In the genomic region with DNA sequence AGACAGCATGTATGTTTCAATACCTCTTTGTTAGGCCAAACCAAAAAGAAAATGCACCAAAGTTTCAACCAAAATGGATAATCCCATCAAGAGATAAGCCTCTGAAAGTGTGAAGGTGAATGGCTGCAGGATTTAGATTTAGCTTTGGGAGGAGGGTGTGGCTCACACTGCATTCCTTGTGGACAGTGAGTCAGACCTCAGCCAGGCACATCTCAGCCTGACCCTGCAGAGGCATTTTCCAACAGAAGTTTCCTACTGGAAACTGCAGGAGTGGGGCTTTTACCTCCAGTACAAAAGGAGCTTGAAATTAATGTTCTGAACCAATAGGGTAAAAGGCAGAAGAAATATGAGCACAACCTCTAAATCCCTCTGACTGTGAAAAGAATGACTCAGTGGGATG, we compare ENCODE assay signal across 27 mouse cellular contexts.
DNase-seq lines count a peak whose midpoint lies in the region; TF ChIP-seq lines count a peak whose summit lies in the region.
"Had no signal": no experiment of that assay in that cellular context is flagged by ENCODE, and none has a peak within 500 bp of the region (broad histone marks: within the 10 kb centered on the region; RNA-seq: fewer than 3 reads in every experiment).

No protein-coding gene starts in this region.

- no peaks in the 10 kb centered on the region for H3K4me1 ChIP-seq in heart, adult 2 months (ENCODE audit: control insufficient read depth, insufficient read depth, low read length)
- H3K4me1 ChIP-seq in hindbrain, embryonic 10.5 days (replicated peaks), result no peaks in the 10 kb centered on the region
- H3K4me1 ChIP-seq: embryonic facial prominence, embryonic 12.5 days; embryonic facial prominence, embryonic 15.5 days; heart, embryonic 10.5 days; heart, embryonic 13.5 days had no signal

- TF ChIP-seq EP300 in heart, adult 2 months (IDR thresholded peaks at IDR 0.05; ENCODE audit: insufficient read depth, low read depth, low read length), result no peak

- H3K79me2 ChIP-seq in heart, adult 2 months (replicated peaks; ENCODE audit: control insufficient read depth, insufficient read depth, low read length), result no peaks in the 10 kb centered on the region

- H3K36me3 ChIP-seq in heart, adult 2 months (ENCODE audit: control insufficient read depth, insufficient read depth, low read length), result no peaks in the 10 kb centered on the region
- peaks cover 5% of the 10 kb centered on the region; the same call in 1 of the 2 replicates for H3K36me3 ChIP-seq in hindbrain, embryonic 10.5 days
- H3K36me3 ChIP-seq: embryonic facial prominence, embryonic 12.5 days; embryonic facial prominence, embryonic 15.5 days; heart, embryonic 10.5 days; heart, embryonic 13.5 days had no signal

- peak; percentile 96 for DNase-seq in 3T3-L1 (ENCODE audit: low read depth, low spot score)
- peak; percentile 65 for DNase-seq in Muller cell, postnatal 12 days (ENCODE audit: inconsistent ontology term)
- DNase-seq in R1 (ENCODE audit: low read depth, low spot score), result peak; percentile 61
- DNase-seq in fibroblast of lung, adult 2 months (ENCODE audit: low read depth), result peak; percentile 43
- no peak for DNase-seq in thymus, postnatal 0 days (ENCODE audit: low spot score)
- no peak for DNase-seq in heart, adult 2 months
- no peak for DNase-seq in hindbrain, embryonic 10.5 days (ENCODE audit: low spot score)
- DNase-seq in heart, postnatal 4 days, result no peak
- DNase-seq: adrenal gland, adult 2 months; adrenal gland, postnatal 14 days; B cell, adult 2 months; cerebellum, adult 11 months; cerebellum, adult 2 months; cerebellum, adult 9-11 months; cerebellum, postnatal 25 days; forebrain, postnatal 0 days; gastrocnemius, postnatal 25 days; heart, adult 18-20 months; heart, postnatal 14 days; kidney, adult 18-20 months had no signal

- H3K27ac ChIP-seq in heart, adult 2 months, result no peak overlapping the region
- H3K27ac ChIP-seq in hindbrain, embryonic 10.5 days, result no peak overlapping the region
- H3K27ac ChIP-seq: embryonic facial prominence, embryonic 12.5 days; embryonic facial prominence, embryonic 15.5 days; heart, embryonic 10.5 days; heart, embryonic 13.5 days; hindbrain, embryonic 14.5 days; hindbrain, postnatal 0 days had no signal

- no peaks in the 10 kb centered on the region for H3K27me3 ChIP-seq in heart, adult 2 months (ENCODE audit: control insufficient read depth, insufficient read depth, low read length)
- no peaks in the 10 kb centered on the region for H3K27me3 ChIP-seq in hindbrain, embryonic 10.5 days (ENCODE audit: insufficient read depth, poor library complexity, severe bottlenecking)
- H3K27me3 ChIP-seq: embryonic facial prominence, embryonic 12.5 days; embryonic facial prominence, embryonic 15.5 days; heart, embryonic 13.5 days had no signal

- intact Hi-C loops in heart, adult 2 months (cut with DNase I), result no loop called here

- H3K9ac ChIP-seq in heart, adult 2 months (ENCODE audit: low read depth, low read length), result no peak overlapping the region
- H3K9ac ChIP-seq: embryonic facial prominence, embryonic 12.5 days; embryonic facial prominence, embryonic 15.5 days; forebrain, postnatal 0 days; heart, embryonic 13.5 days; hindbrain, embryonic 14.5 days had no signal

- no peaks in the 10 kb centered on the region for H3K9me3 ChIP-seq in hindbrain, embryonic 10.5 days
- H3K9me3 ChIP-seq: embryonic facial prominence, embryonic 12.5 days; embryonic facial prominence, embryonic 15.5 days; heart, embryonic 10.5 days; heart, embryonic 13.5 days had no signal

- no peak for TF ChIP-seq POLR2A in heart, adult 2 months (IDR thresholded peaks at IDR 0.05; ENCODE audit: insufficient read depth, low read depth, low read length)

- H3K4me3 ChIP-seq in heart, adult 2 months, result no peak overlapping the region
- no peak overlapping the region for H3K4me3 ChIP-seq in hindbrain, embryonic 10.5 days
- H3K4me3 ChIP-seq: embryonic facial prominence, embryonic 12.5 days; embryonic facial prominence, embryonic 15.5 days; erythroblast, embryonic 14.5 days; heart, embryonic 10.5 days; heart, embryonic 13.5 days had no signal

- no peak for TF ChIP-seq CTCF in heart, adult 2 months (IDR thresholded peaks at IDR 0.05)

Comparison
In these comparisons a context has a peak if more than half of its experiments do, and no peak if none do; other contexts are left out.
1. DNase-seq: peak in 3T3-L1 (single experiment), Muller cell, postnatal 12 days (single experiment), R1 (single experiment) and fibroblast of lung, adult 2 months (single experiment); none in thymus, postnatal 0 days (single experiment), heart, adult 2 months (0 of 2), hindbrain, embryonic 10.5 days (single experiment) and heart, postnatal 4 days (single experiment).